Mouse (Mus musculus): ENCODE data around the gene Ptbp3.

DNA sequence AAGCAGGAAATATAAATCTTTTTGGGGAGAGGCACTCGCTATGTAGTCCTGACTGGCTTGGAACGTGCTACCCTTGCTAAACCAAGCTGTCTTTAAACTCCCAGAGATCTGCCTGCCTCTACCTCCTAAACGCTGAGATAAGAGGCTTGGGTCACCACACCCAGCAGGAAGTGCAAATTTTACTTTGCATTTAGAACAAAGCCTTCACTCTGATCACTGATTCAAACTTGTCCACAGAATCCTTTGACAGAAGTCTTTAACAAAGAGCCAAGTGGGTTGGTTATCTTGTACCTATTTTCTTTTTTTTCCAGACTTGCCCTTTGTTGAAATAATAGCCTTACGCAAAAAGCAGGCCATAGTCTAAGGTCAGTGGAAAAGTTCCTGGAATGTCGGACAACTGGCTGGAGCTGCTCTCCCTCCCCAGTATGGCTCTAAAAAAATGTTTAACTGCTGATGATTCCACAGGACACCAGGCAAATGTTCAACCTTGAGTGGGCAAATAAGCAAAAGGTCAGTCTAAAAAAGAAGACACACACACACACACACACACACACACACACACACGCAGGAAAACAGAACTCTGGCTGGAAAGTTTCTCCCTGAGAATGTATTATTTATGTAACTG lies 9.0 kb upstream of the Ptbp3 start:
- TF ChIP-seq MXI1 (IDR thresholded peaks at IDR 0.05; ENCODE audit: low read depth, low read length) (no peak), ETS1 (IDR thresholded peaks at IDR 0.05; ENCODE audit: low read depth, low read length) (no peak), POLR2A (IDR thresholded peaks at IDR 0.05; ENCODE audit: control insufficient read depth in 1 of 2, insufficient read depth in 1 of 2, low read depth in 1 of 2, low read length in 2 of 2, poor library complexity in 1 of 2) (no peak), TCF12 (IDR thresholded peaks at IDR 0.05; ENCODE audit: low read depth, low read length) (no peak), POLR2AphosphoS5 (IDR thresholded peaks at IDR 0.05; ENCODE audit: borderline replicate concordance, low read depth, low read length) (no peak), RCOR1 (IDR thresholded peaks at IDR 0.05; ENCODE audit: low read depth, low read length) (no peak), MAX (IDR thresholded peaks at IDR 0.05; ENCODE audit: low read length) (no peak), EP300 (IDR thresholded peaks at IDR 0.05; ENCODE audit: low read depth in 1 of 2, low read length in 2 of 2) (no peak), POLR2AphosphoS2 (IDR thresholded peaks at IDR 0.05; ENCODE audit: low read length) (no peak)
